Mouse (Mus musculus): ENCODE measurements around the gene Trim8. TPM values are rescaled to one million over a fixed set of nuclear protein-coding genes. Genes with fewer than 3 reads are reported as not detected.

Trim8 gene
- polyA plus RNA-seq, 1 experiment from 2014 or later = 31.6 TPM

DNA sequence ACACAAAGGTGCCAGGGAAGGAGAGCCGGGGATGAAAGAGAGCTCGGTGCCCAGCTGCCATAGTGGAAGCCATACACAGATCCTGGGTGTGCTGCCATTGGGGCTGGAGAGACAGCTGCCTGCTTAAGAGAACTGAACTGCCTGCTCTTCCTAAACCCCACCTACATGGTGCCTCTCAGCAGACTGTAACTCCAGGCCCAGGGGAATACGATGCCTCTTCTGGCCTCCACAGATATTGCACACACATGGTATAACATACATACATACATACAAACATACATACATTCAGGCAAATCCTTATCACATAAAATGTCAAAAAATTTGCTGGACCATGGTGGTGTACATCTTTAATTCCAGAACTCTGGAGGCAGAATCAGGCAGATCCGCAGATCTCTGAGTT lies 38.1 kb upstream of the Trim8 start:
- Histone ChIP-seq H3K9ac (no peak overlapping the region), H3K9me3 (no peaks in the 10 kb centered on the region), H3K4me1 (replicated peaks) (0 out of 2 replicates have a peak, but pooled peaks cover 3% of the 10 kb centered on the region), H3K27me3 (no peaks in the 10 kb centered on the region), H3K36me3 (peaks cover 39% of the 10 kb centered on the region), H3K4me3 (no peak overlapping the region), H3K4me2 (no peak overlapping the region), H3K27ac (no peak overlapping the region)
- no peak for ATAC-seq (ENCODE audit: low FRiP score)
- 98% methylated on average over 4 of the region's 4 CpGs for WGBS

DNA sequence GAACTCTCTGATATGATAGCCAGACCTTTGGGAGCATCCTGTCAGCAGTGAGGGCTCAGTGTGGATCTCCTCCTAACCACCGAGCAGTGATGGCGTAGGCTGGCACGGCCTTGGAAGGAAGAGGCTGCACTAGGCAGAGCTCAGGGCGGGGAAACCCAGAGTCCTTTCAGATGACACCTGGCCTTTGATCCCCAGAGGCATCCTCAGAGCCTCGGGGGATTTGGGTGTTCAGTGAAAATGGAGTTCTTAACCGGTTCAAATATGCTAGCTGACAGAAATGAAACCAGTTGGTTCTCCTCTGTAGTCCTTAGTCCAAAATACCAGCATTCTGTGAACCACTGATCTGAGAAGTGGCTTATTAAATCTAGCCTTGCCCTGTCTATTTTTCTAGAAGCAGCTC lies 35.3 kb upstream of the Trim8 start:
- 75% methylated on average over 6 of the region's 6 CpGs for WGBS
- Histone ChIP-seq H3K27ac (no peak overlapping the region), H3K36me3 (peaks cover 16% of the 10 kb centered on the region), H3K4me2 (no peak overlapping the region), H3K9me3 (no peaks in the 10 kb centered on the region), H3K27me3 (no peaks in the 10 kb centered on the region), H3K4me1 (replicated peaks) (peaks cover 25% of the 10 kb centered on the region), H3K4me3 (no peak overlapping the region), H3K9ac (no peak overlapping the region)
- no peak for ATAC-seq (ENCODE audit: low FRiP score)

DNA sequence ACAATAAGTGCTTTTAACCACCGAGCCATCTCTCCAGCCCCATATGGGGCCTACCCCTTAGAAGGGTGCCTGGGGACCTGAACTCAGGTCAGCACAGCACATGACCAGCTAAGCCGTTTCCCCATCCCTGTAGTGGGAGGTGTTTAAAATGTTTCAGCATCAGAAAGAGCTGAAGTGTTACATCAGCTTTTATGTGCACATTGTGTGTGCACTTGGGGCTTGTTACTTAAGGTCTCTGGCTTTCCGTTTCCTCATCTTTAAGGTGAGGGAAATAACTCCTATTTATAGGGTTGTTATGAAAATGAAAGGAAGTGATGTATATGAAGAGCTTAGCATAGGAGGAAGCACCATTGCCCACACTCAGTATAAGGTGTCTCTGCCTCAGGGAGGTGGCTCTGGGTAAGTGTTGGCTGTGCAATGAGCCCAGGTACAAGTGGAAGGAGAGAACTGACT lies 34.4 kb upstream of the Trim8 start:
- no peak overlapping the region for H3K9ac ChIP-seq
- peaks cover 11% of the 10 kb centered on the region for H3K36me3 ChIP-seq
- no peak for ATAC-seq (ENCODE audit: low FRiP score)
- WGBS = 63% methylated on average over 3 of the region's 3 CpGs
- H3K9me3 ChIP-seq = no peaks in the 10 kb centered on the region
- no peak overlapping the region for H3K27ac ChIP-seq
- H3K4me1 ChIP-seq (replicated peaks) = peaks cover 34% of the 10 kb centered on the region
- no peak overlapping the region for H3K4me3 ChIP-seq
- H3K27me3 ChIP-seq = no peaks in the 10 kb centered on the region
- H3K4me2 ChIP-seq = no peak overlapping the region

DNA sequence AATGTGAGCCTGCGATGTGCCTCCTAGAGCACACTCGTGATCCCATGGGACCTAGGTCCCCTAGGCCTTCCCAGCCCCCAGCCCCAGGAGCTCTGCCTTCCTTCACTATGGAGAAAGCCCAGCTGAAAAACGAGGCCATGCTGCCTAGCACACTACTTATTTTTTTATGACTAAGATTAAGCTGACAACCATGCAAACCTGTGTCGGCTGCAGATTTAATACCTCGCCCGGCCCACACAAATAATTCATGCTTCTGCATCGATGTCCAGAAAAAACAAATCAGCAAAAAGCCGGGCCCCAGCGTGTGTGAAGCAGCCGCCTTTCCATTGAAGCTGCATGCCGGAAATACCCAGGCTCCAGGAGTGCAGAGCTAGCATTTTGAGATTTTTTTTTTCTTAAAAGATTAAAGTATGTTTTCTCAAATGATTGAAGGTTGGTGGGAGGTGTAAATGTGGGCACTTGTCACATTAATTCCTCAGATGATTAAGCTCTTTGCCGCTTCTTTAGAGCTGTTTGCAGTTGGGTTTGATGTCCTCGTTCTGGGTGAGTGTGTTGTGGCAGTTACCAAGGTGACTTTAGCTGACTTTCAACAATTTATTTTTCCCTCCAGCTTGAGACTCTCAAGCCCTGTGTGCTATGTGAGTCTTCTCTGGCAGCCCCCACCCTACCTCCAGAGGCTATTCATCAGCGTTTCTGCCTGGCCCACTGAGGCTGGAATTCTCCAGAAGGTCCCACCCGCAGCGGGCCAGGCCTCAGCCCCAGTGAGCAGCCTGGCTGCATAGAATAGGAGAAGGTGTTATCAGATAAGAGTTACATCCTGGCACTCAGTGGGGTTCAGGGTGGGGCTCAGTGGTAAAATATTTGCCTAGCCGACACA lies 30.9 kb upstream of the Trim8 start:
- peak; percentile 55; the same call in 1 of the 2 replicates for ATAC-seq (ENCODE audit: low FRiP score)
- no peaks in the 10 kb centered on the region for H3K9me3 ChIP-seq
- H3K4me1 ChIP-seq (replicated peaks) = peaks cover 44% of the 10 kb centered on the region
- peak overlapping the region; percentile 90 for H3K27ac ChIP-seq
- peaks cover 22% of the 10 kb centered on the region for H3K36me3 ChIP-seq
- whole genome bisulfite sequencing = 26% methylated on average over 17 of the region's 17 CpGs
- no peaks in the 10 kb centered on the region for H3K27me3 ChIP-seq
- H3K4me3 ChIP-seq = no peak overlapping the region
- peak overlapping the region; percentile 3; the same call in 1 of the 2 replicates for H3K9ac ChIP-seq
- H3K4me2 ChIP-seq = no peak overlapping the region

DNA sequence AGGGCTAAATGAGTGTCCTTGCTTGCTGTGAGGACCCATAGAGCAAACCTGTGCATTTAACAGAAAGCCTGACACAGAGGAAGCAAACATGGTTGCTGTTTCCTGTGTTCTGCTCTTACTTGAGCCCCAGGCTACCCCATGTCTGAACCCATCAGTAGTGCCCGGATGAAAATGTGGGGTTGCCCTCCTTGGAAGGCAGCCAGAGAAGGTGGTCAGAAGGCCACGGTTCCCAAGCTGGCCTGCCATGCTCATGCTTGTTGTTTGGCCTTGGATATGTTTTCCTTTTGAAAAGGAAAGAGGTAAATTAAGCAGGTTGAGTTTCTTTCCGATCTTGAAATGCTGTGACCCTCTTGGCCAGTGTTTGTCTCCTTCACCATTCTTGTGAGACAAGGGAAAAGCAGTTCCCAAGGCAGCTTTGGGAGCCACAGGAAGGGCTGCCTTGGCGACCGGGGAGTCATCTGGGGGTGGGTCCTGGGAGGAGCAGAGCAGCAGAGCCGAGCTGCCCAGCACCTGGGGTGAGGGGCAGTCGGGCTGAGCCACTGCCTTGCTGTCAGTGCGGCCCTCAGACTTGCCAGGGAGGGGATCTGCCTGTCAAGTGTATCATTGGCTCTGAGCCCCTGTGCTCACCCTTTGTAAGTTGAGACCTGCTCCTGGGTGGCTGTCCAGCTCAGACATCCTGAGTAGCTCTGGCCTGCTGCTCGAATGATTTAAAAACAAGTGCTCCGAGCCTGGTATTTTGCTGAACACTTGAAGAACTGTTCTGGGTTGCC lies 30.0 kb upstream of the Trim8 start:
- peak overlapping the region; percentile 90 for H3K27ac ChIP-seq
- ATAC-seq (ENCODE audit: low FRiP score) = peak; percentile 52; the same call in 1 of the 2 replicates
- H3K9me3 ChIP-seq = no peaks in the 10 kb centered on the region
- H3K27me3 ChIP-seq = no peaks in the 10 kb centered on the region
- peaks cover 43% of the 10 kb centered on the region for H3K4me1 ChIP-seq (replicated peaks)
- peak overlapping the region; percentile 43 for H3K9ac ChIP-seq
- H3K4me2 ChIP-seq = no peak overlapping the region
- WGBS = 18% methylated on average over 10 of the region's 10 CpGs
- peaks cover 26% of the 10 kb centered on the region for H3K36me3 ChIP-seq
- H3K4me3 ChIP-seq = no peak overlapping the region

DNA sequence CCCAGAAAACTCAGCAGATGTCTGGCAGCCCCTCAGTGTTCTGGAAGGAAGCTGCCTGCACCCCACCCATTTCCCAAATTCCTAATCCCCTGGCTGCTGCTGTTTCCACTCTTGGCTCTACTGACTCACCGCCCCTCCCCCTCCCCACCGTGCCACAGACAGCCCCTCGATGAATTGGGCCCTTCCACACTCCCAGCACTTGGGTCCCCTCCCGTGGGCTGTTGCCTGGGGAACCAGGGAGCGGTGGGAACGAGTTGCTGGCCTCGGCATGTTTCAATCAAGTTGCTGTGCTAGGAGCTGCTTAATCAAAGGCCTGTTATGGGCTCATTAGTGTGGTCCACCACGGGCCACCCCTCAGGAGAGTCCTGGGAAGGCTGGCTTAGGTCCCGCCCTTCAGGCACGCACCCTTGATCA lies 24.1 kb upstream of the Trim8 start:
- no peak overlapping the region; the same call in 1 of the 2 replicates for H3K9ac ChIP-seq
- H3K36me3 ChIP-seq = peaks cover 57% of the 10 kb centered on the region
- H3K9me3 ChIP-seq = no peaks in the 10 kb centered on the region
- no peak overlapping the region for H3K4me2 ChIP-seq
- no peak for ATAC-seq (ENCODE audit: low FRiP score)
- 20% methylated on average over 10 of the region's 10 CpGs for WGBS
- H3K27ac ChIP-seq = peak overlapping the region; percentile 52
- H3K27me3 ChIP-seq = no peaks in the 10 kb centered on the region
- no peak overlapping the region for H3K4me3 ChIP-seq
- peaks cover 60% of the 10 kb centered on the region for H3K4me1 ChIP-seq (replicated peaks)

DNA sequence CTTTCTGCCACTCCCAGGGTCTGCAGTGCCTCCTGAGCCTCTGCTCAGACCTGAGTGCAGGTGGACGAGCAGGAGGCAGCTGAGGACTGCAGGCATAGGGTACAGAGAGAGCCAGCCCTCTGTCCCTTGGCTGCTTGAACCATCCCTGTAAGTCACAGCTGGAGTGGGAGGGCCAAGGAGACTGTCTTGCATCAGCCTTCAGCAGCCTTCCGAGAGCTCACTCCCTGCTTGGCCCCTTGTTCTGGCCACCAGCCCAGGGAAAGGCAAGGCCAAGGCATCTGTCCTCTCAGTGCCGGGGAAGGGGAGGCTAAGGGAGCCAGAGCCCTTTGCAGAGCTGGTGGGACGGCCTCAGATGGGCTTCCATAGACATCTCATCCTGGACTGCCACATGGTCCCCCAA lies 23.3 kb upstream of the Trim8 start:
- H3K4me1 ChIP-seq (replicated peaks) = peaks cover 63% of the 10 kb centered on the region
- H3K4me2 ChIP-seq = no peak overlapping the region
- peaks cover 55% of the 10 kb centered on the region for H3K36me3 ChIP-seq
- ATAC-seq (ENCODE audit: low FRiP score) = no peak
- WGBS = 87% methylated on average over 4 of the region's 4 CpGs
- no peak overlapping the region for H3K4me3 ChIP-seq
- no peak overlapping the region for H3K9ac ChIP-seq
- H3K9me3 ChIP-seq = no peaks in the 10 kb centered on the region
- H3K27ac ChIP-seq = peak overlapping the region; percentile 52
- H3K27me3 ChIP-seq = no peaks in the 10 kb centered on the region

DNA sequence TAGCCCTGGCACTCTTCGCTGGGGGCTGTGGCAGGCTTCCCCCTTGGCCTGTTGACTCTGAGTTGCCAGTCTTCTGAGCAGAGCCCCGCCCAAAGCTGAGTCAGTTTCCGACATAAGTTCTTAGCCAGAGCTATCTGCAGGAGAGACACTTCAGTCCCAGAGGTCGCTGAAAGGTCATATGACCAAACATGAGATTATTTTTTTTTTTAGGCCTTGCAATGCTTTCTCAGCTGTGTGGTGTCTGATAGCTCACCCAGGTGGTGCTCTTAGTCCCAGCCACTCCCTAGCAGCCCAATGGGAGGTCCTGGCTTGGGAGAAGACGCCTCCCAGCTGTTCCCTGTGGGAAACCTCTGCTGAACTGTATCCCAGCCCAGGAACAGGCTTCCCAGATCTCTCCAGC lies 22.7 kb upstream of the Trim8 start:
- Histone ChIP-seq H3K4me2 (no peak overlapping the region), H3K27me3 (no peaks in the 10 kb centered on the region), H3K27ac (peak overlapping the region; percentile 78; the same call in 1 of the 2 replicates), H3K4me3 (no peak overlapping the region), H3K36me3 (peaks cover 51% of the 10 kb centered on the region), H3K4me1 (replicated peaks) (peaks cover 66% of the 10 kb centered on the region), H3K9me3 (no peaks in the 10 kb centered on the region), H3K9ac (no peak overlapping the region)
- no peak for ATAC-seq (ENCODE audit: low FRiP score)
- WGBS = 78% methylated on average over 5 of the region's 5 CpGs

DNA sequence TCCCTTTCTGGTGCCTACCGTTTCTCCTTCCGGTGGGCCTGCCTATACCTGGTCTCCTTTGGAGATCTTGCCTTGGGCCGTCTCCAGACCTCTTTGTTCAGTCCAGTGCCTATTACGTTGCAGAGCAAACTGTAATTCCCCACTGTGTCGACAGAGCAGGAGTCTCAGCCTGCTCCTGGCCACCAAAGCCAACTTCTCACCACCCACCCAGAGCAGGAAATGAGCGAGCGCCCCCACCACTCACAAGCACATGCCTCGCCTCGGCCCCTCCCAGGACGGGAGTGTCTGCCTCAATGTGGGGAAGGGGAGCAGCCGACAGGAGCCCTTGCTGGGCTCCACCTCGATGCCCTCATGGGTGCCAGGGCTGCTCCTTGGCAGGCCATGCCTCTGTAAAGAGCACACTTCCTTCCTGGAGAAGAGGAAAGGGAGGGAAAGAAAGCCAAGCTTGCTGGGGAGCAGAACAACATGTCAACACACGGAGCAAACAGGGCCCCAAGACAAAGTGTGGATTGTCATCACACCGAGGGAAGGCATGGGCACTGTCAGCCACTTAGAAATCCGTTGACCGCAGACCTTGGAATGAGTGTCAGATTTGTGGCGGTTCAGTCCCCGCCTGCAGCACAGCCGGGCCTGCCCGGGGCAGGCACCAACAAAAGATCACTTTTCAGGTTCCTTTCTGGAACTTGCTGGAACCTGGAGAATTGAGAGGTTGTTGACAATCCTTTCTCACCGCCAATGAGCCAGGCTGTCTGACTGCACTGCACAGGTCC lies 22.0 kb upstream of the Trim8 start:
- Histone ChIP-seq H3K4me3 (no peak overlapping the region), H3K27me3 (no peaks in the 10 kb centered on the region), H3K4me2 (no peak overlapping the region), H3K9ac (no peak overlapping the region), H3K4me1 (replicated peaks) (peaks cover 73% of the 10 kb centered on the region), H3K36me3 (peaks cover 52% of the 10 kb centered on the region), H3K9me3 (no peaks in the 10 kb centered on the region), H3K27ac (peak overlapping the region; percentile 78)
- 82% methylated on average over 21 of the region's 21 CpGs for WGBS
- ATAC-seq (ENCODE audit: low FRiP score) = no peak

DNA sequence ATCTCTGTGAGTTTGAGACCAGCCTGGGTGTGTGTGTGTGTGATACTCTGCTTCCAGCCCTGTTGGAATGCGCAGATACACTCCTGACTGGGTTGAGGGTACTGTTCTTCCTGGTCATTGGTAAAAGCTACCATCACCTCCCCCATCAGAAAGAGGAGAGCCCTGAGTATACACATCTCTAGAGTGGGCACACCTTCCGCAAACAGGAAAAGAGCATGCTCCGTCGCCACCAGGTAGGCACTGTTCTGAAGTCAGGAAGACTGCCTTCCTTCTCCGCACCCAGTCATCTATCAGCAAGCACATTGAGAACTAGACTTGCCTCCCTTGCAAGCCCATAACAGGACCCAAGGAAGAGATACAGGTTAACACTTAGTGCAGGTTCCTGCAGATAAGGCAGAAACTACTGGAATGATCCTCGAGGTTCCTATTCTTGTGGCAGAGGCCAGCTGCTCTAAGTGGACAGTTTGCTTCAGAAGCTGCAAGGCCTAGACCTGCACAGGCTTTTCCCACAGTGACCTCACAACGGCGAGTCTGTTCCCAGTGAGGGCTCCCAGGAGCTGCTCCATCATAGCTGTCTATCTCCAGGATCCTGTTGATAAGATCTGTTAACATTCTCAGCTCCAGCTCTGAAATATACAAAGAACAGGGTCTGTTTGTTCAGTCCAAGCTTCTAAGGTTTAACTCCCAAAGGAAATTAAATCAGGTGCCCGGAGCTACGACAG lies 20.7 kb upstream of the Trim8 start:
- Histone ChIP-seq H3K36me3 (peaks cover 54% of the 10 kb centered on the region), H3K9ac (peak overlapping the region; percentile 35; the same call in 1 of the 2 replicates), H3K4me1 (replicated peaks) (peaks cover 77% of the 10 kb centered on the region), H3K4me2 (no peak overlapping the region), H3K4me3 (no peak overlapping the region), H3K27ac (peak overlapping the region; percentile 78), H3K9me3 (no peaks in the 10 kb centered on the region), H3K27me3 (no peaks in the 10 kb centered on the region)
- ATAC-seq (ENCODE audit: low FRiP score) = no peak
- 65% methylated on average over 10 of the region's 10 CpGs for WGBS

DNA sequence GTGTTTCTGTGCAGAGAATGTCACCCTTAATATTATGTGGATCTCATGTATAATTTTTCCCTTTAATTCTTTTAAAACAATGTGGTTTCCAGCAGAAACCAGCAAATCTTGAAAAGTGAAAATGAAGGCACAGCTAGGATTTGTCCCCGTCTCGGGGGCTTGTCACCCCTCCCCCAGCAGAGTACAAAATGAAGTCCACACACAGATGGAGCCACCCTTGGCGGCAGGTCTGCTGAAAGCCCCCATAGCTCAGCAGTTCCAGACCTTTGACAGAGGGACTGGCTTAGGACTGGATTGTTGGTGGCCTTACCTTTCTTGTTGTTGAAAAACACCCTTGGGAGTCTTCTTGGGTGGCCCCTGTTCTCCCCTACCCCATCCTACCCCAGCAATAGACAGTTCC lies 20.1 kb upstream of the Trim8 start:
- 31% methylated on average over 3 of the region's 3 CpGs for WGBS
- H3K4me3 ChIP-seq = no peak overlapping the region
- ATAC-seq (ENCODE audit: low FRiP score) = no peak
- H3K4me1 ChIP-seq (replicated peaks) = peaks cover 76% of the 10 kb centered on the region
- H3K4me2 ChIP-seq = no peak overlapping the region
- peak overlapping the region; percentile 78 for H3K27ac ChIP-seq
- no peak overlapping the region for H3K9ac ChIP-seq
- peaks cover 58% of the 10 kb centered on the region for H3K36me3 ChIP-seq
- H3K27me3 ChIP-seq = no peaks in the 10 kb centered on the region
- no peaks in the 10 kb centered on the region for H3K9me3 ChIP-seq
